Mouse (Mus musculus) lung, postnatal 10 days (tissue): ENCODE results near the gene Schip1.

Experiments used
- DNase-seq: peaks from one replicate; pipeline ENCODE4 v3.0.0; 2021

Gene Schip1

GRCm38 (mm10) chr3:68484021-68484420 is 419.4 kb downstream of the Schip1 start:
- no peak for DNase-seq

GRCm38 (mm10) chr3:68484561-68484960 is 420.0 kb downstream of the Schip1 start:
- DNase-seq = no peak

GRCm38 (mm10) chr3:68487621-68488020 is 423.0 kb downstream of the Schip1 start:
- DNase-seq = no peak

- DNase-seq = no peak
Observed at GRCm38 (mm10) chr3:68488316-68488715, 423.7 kb downstream of the Schip1 start.

GRCm38 (mm10) chr3:68491516-68491915 is 426.9 kb downstream of the Schip1 start:
- DNase-seq = no peak

GRCm38 (mm10) chr3:68492066-68492465 is 427.5 kb downstream of the Schip1 start:
- DNase-seq = no peak

GRCm38 (mm10) chr3:68492513-68492912 is 427.9 kb downstream of the Schip1 start:
- peak; percentile 65 for DNase-seq

GRCm38 (mm10) chr3:68493170-68493585 is 428.6 kb downstream of the Schip1 start:
- DNase-seq = peak; percentile 83

- DNase-seq = peak; percentile 87
Observed at GRCm38 (mm10) chr3:68493586-68494295, 429.1 kb downstream of the Schip1 start.

GRCm38 (mm10) chr3:68494296-68495095 is 429.9 kb downstream of the Schip1 start:
- DNase-seq = peak; percentile 52

- DNase-seq = peak; percentile 61
Observed at GRCm38 (mm10) chr3:68495096-68495735, 430.6 kb downstream of the Schip1 start.

- peak; percentile 29 for DNase-seq
Observed at GRCm38 (mm10) chr3:68495736-68496242, 431.2 kb downstream of the Schip1 start.

- DNase-seq = no peak
Observed at GRCm38 (mm10) chr3:68496513-68496912, 431.9 kb downstream of the Schip1 start.

- no peak for DNase-seq
Observed at GRCm38 (mm10) chr3:68499532-68500152, 435.0 kb downstream of the Schip1 start.

GRCm38 (mm10) chr3:68504838-68505237 is 440.2 kb downstream of the Schip1 start:
- no peak for DNase-seq

GRCm38 (mm10) chr3:68506769-68507318 is 442.2 kb downstream of the Schip1 start:
- peak; percentile 34 for DNase-seq

- peak; percentile 80 for DNase-seq
Observed at GRCm38 (mm10) chr3:68508629-68509028, 444.0 kb downstream of the Schip1 start.

- no peak for DNase-seq
Observed at GRCm38 (mm10) chr3:68510872-68511271, 446.3 kb downstream of the Schip1 start.

GRCm38 (mm10) chr3:68511744-68512143 is 447.1 kb downstream of the Schip1 start:
- peak; percentile 36 for DNase-seq

- no peak for DNase-seq
Observed at GRCm38 (mm10) chr3:68512327-68512726, 447.7 kb downstream of the Schip1 start.

GRCm38 (mm10) chr3:68513340-68514119 is 448.9 kb downstream of the Schip1 start:
- DNase-seq = no peak

GRCm38 (mm10) chr3:68514120-68514497 is 449.5 kb downstream of the Schip1 start:
- DNase-seq = no peak
